Mouse (Mus musculus) kidney, postnatal 36 days (tissue): ENCODE measurements around the gene Ice1.

ENCODE experiments used
- DNase-seq, 2 experiments: peaks; one replicate each; pipeline ENCODE4 v3.0.0; 2021 to 2022; ENCODE audit warnings: mixed read lengths in 2 of 2

Ice1 gene

DNA sequence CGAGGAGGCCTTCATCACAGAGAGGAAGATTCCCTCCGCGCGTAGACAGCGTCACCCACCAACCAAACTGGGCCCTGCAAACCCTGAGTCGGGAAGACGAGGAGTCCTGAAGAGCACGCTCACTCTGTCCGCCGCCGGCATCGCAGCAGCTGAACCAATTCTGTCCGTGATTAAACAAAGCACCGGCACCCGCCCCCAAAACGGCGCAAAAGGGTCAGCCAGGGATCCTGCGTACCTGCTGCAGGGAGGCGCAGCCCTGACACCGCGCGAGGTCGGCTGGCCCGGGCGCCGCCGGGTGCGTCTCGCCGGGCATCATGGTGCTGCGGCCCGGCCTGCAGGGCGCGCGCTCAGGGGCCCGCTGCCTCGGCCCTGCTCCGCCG lies at the start of gene Ice1:
Gene Ice1, minus strand, starts transcription at position 353 of the 380 bp plus-strand sequence.
- peak in 1 of 2 experiments; percentile 7 for DNase-seq

DNA sequence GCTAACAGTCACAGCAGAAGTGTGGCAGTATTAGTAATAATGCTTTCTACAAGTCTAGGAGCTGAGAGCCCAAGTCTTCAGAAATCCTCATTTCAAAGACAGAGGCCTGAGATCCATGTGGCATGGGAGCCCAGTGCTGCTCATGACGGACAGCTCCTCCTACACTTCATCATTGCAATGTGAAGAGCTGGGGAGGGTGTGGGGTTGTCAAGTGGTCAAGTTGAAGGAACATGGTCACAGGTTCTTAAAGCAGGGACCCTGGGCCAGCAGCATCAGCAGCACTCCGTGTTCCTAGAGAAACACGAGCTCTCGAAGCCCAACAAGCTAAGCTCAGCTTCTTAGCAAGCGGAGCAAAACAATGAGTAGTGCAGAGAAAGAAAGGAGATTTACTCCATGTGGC lies 48.4 kb upstream of the Ice1 start:
- DNase-seq, result no peak

DNA sequence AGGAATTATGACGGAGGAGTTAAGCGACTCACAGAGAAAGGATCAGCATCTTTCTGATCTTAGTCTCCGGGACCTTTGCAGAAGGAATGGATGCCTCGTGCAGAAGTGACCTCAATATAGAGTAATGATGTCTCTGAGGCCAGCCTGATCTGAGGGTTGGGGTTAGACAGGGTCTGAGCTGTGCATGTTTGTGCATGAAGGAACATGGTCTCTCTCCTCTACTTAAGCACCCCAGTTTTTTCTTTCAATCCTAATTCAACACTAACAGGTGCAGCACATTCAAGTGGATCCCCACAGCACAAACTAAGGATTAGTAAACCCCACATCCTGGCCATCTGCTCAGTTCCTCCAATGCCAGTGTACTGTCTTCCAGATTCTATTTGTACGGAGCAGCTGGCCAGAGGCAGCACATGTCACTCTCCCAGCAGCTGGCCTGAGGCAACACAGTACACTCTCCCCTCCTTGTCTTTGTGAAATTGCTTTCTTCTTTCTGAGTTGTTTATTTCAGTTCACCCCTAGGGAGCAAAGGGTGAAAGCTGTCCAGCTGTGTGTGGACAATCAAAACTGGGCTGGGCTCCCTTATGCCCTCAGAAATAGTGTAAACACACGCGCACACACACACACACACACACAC lies 47.7 kb upstream of the Ice1 start:
- DNase-seq, result no peak

DNA sequence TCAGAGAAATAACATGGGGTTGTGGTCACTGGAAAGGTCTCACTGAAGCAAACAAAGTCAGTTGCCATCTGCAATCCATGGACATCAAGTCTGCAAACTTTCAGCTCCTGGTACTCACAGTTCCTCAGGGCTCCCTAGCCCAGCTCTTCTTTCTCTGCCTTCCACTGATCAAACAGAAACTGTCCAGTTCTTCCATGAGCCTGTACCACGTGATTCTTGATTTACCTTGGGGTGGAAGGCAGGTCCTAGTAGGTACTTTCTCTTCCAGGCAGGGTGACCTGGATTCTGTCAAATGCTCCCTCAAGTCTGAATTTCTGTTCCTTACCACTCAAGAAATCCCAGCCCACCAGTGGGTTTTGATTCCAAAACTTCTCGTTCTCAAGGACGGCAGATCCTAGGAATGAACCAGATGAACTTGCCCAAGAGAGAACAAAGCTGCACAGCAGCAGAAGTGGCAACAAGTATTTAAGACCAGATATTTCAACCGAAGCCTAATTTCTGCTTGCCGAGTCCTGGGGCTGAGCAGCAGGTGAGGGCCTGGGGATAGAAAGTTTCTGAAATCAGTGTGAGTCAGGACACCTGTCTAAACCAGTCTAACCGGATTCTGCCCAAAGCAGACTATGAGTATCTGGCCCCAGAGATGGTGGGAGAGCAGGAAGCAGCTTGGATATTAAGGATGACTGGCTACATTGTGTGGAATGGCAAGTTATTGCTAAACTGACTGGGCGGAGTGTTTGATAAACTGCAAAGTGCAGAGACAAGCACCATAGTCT lies 44.2 kb upstream of the Ice1 start:
- DNase-seq, result no peak

GRCm38 (mm10) chr13:70680316-70680715 lies 42.9 kb upstream of the Ice1 start:
- DNase-seq, result no peak

DNA sequence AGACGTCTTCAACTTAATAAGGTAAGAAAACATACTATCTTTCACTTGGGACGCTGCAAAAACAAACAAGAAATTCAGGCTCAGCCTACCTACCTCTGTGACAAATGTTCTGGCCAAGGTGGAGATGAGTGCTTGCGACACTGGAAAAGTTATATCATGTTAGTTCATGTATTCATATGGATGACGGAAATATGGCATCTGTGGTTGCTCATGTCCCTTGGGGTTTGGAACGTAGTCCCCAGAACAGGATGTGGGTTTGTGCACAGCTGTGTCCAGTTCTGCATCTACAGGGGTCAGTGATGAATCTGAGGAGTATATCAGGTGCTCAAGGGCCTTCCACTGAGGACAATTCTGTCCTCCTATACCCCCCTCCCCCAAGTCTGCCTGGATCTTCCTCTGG lies 40.3 kb upstream of the Ice1 start:
- DNase-seq, result no peak

DNA sequence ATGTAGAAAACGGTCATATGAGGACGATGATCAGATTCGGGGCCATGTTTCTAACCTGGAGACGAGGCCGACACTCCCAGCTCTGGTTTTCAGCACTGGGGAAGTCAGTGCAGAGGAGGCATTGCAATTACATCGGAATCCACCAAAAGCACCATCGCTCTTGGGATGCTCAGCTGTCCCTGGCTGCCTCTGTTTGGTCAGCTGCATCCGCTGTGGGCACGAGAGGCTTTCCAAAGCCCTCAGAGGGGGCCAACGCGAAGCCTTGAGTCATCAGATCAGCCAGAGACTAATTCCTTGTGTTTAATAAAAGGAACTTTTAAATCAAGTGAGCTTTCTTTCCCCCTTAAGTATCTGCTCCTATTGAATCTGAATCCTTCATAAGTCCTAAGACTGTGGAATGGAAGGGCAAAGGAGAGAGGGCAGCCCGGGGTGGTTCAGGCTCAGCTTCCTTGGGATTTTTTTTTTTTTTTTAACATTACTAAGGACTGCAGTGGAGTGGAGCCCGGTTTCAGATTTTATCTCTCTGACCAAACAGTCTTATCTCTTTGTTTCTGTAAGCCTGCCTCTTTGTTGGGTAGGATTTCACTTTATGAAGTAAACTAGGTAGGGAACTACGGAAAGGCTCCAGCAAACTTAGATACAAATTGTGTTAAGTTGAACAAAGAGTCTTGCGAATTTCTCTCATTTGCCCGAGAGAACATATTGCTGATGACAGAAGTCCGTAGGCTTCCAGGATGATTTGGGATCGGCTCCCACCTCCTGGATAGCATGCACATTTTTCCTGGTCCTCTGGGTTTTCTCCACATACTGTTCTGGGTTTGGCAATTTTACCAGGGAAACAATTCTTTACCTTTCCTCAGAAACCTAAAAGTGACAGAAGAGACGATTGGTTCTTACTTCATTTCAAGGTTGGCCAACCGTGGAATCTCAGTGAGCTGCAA lies 39.1 kb upstream of the Ice1 start:
- no peak for DNase-seq

- no peak for DNase-seq
Measured at GRCm38 (mm10) chr13:70674998-70675397, 37.6 kb upstream of the Ice1 start.

DNA sequence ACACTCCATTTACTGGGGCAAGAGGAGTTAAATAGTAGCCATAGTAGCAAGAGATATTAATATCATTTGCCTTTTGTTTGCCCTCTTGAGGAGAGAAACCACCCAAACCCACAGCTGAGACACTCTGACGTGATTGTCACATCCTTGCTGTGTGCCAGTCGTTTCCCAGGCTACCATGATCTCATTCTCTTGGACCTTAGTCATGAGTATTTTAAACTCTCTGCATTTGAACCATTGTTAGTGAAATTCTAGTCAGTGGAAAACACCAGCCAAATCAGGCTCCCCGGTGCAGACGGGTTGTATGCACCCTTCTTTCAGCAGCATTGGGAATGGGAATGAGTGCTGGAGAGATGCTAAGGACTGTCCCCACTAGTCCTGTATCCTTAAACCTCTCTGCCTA lies 32.6 kb upstream of the Ice1 start:
- DNase-seq, result no peak

- DNase-seq, result no peak
Measured at GRCm38 (mm10) chr13:70659715-70660114, 22.3 kb upstream of the Ice1 start.

- DNase-seq, result no peak
Measured at GRCm38 (mm10) chr13:70656741-70657140, 19.3 kb upstream of the Ice1 start.

DNA sequence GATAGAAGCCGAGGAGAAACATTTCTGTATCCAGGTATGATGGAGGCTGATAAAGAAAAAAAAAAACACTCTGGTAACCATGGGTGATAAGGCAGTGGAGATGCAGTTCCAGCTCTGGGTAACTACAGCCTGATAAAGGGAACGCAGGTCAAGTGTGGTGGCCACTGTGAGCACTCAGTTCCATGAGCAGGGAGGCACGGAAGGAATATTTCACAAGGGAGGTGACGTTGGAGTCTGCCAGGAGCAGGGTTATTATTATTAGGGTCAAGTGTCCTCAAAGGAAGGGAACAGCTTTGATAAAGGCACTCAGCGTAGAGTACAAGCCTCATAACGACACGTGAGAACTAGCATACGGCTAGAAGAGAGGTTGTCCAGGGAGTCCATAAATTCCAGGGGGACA lies 18.9 kb upstream of the Ice1 start:
- DNase-seq, result no peak

DNA sequence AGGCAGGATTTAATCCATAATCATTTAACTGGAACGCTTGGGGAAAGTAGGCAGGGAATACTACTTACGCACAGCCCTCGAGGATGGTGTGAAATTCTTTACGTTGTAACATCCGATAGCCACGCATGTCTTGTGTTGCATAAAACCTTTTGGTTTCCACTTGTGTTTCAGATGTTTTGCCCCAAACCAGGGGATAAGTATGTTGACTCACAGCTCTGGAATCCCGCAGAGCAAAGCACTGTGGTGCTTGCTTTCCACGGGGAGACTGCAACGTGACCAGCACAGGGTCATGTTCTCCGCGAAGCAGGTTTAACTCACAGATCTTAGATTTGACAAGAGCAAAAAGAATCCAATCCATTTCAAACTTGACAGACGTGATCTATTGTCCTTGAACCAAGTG lies 18.1 kb upstream of the Ice1 start:
- no peak for DNase-seq

- DNase-seq, result peak; percentile 58 to 75
Measured at GRCm38 (mm10) chr13:70654091-70654770, 16.8 kb upstream of the Ice1 start.

GRCm38 (mm10) chr13:70653457-70653856 lies 16.0 kb upstream of the Ice1 start:
- DNase-seq, result peak; percentile 17 to 55

DNA sequence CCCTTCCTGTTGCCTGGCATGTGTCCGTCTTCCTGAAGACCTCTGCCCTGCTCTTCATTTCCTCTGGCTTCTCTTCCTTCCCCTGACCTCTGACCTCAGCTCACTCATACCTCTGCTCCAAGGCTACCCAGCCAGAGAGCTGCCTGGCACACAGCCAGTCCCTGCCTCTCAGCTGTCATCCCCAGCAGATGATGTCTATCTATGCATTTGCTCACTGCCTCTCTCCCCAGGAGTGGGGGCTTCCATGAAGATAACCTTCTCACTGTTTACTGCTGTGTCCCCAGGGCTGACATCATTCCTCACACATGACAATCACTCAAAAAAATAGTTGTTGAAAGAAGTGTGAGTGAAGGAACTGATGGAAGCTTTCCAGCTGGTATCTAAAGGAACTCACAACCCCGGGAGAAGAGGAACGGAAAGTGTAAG lies 12.6 kb upstream of the Ice1 start:
- DNase-seq, result peak; percentile 75 to 80

GRCm38 (mm10) chr13:70645968-70646505 lies 8.6 kb upstream of the Ice1 start:
- DNase-seq, result peak in 1 of 2 experiments; percentile 45

- DNase-seq, result no peak
Measured at GRCm38 (mm10) chr13:70644083-70644462, 6.6 kb upstream of the Ice1 start.

- peak; percentile 39 to 73 for DNase-seq
Measured at GRCm38 (mm10) chr13:70643408-70644082, 6.1 kb upstream of the Ice1 start.

DNA sequence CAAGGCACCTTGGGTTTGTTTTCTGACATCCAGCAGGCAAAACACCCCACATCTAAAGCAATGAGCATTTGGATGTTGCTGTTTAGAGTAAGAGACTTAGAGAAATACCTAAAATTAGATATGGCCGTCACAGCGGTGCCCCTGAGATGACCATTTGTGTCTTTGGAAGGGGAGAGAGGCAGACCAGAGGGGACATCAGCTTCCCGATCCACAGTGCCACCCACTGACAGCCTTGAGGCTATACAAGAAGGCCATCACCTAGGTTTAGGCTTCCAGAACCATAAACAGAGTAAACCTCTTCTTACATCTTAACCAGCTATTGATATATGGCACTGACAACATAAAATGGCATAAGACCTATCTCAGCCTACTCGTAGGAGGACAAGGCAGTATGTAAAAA lies 4.5 kb upstream of the Ice1 start:
- DNase-seq, result peak in 1 of 2 experiments; percentile 20

DNA sequence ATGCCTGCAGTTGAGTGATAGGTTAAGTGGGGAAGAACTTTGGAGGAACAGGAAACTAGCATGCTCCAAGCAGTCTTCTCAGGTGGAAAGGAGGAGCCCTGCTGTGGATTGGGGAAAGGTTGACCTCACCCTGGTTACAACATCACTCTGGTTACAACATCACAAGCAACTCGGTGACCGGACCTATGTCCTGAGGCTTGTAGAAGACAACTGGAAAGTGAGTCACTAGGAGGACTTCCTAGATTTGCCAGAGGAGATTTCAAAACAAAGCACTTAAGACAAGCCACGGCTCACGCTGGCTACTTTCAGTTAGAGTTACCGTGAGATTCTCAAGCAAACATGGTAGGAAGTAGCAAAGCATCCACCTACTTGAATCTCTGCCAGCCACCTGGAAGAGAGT lies 3.9 kb upstream of the Ice1 start:
- DNase-seq, result no peak

DNA sequence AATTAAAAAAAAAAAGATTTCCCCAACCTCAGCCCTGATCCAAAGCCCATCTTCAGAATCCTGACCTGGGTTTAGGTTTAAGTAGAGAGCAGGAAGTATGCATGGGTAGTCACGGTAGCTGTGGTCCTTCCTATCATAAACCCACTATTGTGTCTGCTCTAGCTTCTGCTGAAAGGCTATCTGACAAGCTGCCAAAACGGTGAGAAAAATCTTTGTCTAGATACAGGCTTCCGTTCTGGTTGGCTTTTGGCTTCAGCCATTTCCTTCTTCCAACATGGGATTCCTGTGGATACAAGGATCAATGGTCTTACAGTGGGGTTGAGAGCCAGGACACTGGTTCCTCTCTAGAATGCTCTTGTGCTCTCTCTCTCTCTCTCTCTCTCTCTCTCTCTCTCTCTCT lies 2.2 kb upstream of the Ice1 start:
- DNase-seq, result peak; percentile 20 to 58
